Mouse (Mus musculus): Measurements from ENCODE around the gene Abhd13.

- TF ChIP-seq FLI1 (IDR thresholded peaks at IDR 0.05; ENCODE audit: low read length) = no peak
- TF ChIP-seq GATA1 (IDR thresholded peaks at IDR 0.05; ENCODE audit: borderline replicate concordance, low read length) = no peak
Measured at GRCm38 (mm10) chr8:10017231-10017630, 39.7 kb downstream of the Abhd13 start.

Data from megakaryocyte, embryonic 14.5 days (primary cell).